Mouse (Mus musculus): ENCODE measurements around the gene Narfl.

DNA sequence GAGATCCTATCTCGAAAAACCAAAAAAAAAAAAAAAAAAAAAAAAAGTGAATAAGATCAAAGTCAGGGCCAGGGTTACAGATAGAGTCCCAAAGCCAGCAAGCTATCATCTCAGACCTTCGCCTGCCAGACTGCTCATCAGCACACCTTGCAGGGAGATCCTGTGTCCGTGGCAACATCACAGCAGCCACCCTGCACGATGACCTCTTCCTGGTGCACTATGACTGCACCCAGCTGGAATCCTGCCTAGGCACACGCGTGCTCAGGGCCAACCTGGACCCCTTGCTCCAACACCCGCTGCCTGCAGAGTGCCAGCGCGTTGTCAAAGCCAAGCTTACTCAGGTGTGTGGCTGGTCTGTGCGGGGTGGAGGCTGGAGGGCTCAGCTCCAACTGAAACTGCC lies 29.3 kb upstream of the Narfl start:
- no peak for TF ChIP-seq CTCF (IDR thresholded peaks at IDR 0.05; ENCODE audit: borderline replicate concordance, insufficient read depth, low read depth, low read length)
- TF ChIP-seq POLR2A (IDR thresholded peaks at IDR 0.05; ENCODE audit: borderline replicate concordance, insufficient read depth, low read length), result no peak

Data from cerebellum, adult 2 months (tissue).